Mouse (Mus musculus): ENCODE measurements at regions not wholly inside any gene's neighbourhood (a gene's known extent, or its start where the extent isn't known, plus 50 kb on each side); places are given as distances from the start of the nearest gene placed in this dataset.

DNA sequence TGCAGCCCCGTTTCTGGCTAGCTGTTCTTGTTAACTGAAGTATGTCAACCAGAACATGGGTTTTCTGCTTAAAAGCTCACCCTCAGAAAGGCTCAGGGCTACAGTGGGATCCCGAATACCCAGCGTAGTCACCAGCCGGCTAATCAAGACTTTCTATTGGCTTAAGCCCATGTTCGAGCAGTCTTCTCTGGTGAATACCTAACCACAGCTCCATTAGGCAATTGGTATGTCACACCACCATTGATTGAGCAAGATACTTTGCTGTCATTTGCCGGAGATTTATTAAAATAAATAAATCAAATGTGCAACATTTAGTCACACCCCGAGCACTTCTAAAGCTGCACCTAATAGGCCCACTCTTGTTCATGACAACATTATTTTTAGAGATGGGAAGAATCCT, 162.5 kb downstream of the Cog6 start:
- H3K27ac ChIP-seq (ENCODE audit: low read length): no peak overlapping the region
- H3K4me3 ChIP-seq (ENCODE audit: low read depth, low read length): no peak overlapping the region
- WGBS: 89% methylated on average over 7 of the region's 7 CpGs
- no peaks in the 10 kb centered on the region; the same call in 1 of the 2 replicates for H3K27me3 ChIP-seq (ENCODE audit: control insufficient read depth, insufficient read depth, low read length)
- H3K4me2 ChIP-seq (replicated peaks; ENCODE audit: low read depth, low read length): no peak overlapping the region
- H3K36me3 ChIP-seq (ENCODE audit: control insufficient read depth, insufficient read depth, low read length): no peaks in the 10 kb centered on the region
- no peaks in the 10 kb centered on the region for H3K9me3 ChIP-seq (ENCODE audit: control insufficient read depth, low read depth, low read length)
- no peaks in the 10 kb centered on the region for H3K4me1 ChIP-seq (ENCODE audit: control insufficient read depth, insufficient read depth, low read length)
- ATAC-seq (ENCODE audit: insufficient number of reproducible peaks, insufficient read depth, low FRiP score, low read depth): no peak
- H3K9ac ChIP-seq (replicated peaks; ENCODE audit: low read depth, low read length): no peak overlapping the region

DNA sequence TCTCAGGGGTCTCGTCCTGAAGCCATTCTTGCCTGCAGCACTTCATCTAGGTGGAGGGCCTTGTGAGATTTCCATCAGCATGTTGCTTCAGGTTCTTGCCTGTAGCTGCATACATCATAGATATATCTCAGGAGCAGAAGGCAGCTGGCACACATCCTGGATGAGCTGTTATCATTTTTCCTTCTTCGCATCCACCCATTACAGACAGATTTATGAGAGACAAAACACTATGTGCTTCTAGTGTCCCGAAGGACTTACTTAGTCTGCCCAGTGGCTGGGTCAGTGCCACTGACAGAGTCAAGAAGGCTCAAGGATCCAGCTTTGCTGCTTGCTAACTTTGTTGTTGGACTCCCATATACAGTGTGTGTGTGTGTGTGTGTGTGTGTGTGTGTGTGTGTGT, 163.9 kb downstream of the Cog6 start:
- Histone ChIP-seq H3K4me2 (replicated peaks; ENCODE audit: low read depth, low read length) (no peak overlapping the region), H3K27me3 (ENCODE audit: control insufficient read depth, insufficient read depth, low read length) (no peaks in the 10 kb centered on the region; the same call in 1 of the 2 replicates), H3K4me3 (ENCODE audit: low read depth, low read length) (no peak overlapping the region), H3K27ac (ENCODE audit: low read length) (no peak overlapping the region), H3K9ac (replicated peaks; ENCODE audit: low read depth, low read length) (no peak overlapping the region), H3K4me1 (ENCODE audit: control insufficient read depth, insufficient read depth, low read length) (no peaks in the 10 kb centered on the region), H3K36me3 (ENCODE audit: control insufficient read depth, insufficient read depth, low read length) (no peaks in the 10 kb centered on the region), H3K9me3 (ENCODE audit: control insufficient read depth, low read depth, low read length) (no peaks in the 10 kb centered on the region)
- no peak for ATAC-seq (ENCODE audit: insufficient number of reproducible peaks, insufficient read depth, low FRiP score, low read depth)
- 81% methylated on average over 3 of the region's 3 CpGs for WGBS

GRCm38 (mm10) chr3:52845166-52845565, 171.9 kb downstream of the Cog6 start:
- Histone ChIP-seq H3K4me1 (ENCODE audit: control insufficient read depth, insufficient read depth, low read length) (0 out of 2 replicates have a peak, but pooled peaks cover 2% of the 10 kb centered on the region), H3K36me3 (ENCODE audit: control insufficient read depth, insufficient read depth, low read length) (no peaks in the 10 kb centered on the region), H3K9me3 (ENCODE audit: control insufficient read depth, low read depth, low read length) (no peaks in the 10 kb centered on the region), H3K9ac (replicated peaks; ENCODE audit: low read depth, low read length) (no peak overlapping the region), H3K4me2 (replicated peaks; ENCODE audit: low read depth, low read length) (no peak overlapping the region), H3K4me3 (ENCODE audit: low read depth, low read length) (no peak overlapping the region), H3K27ac (ENCODE audit: low read length) (no peak overlapping the region), H3K27me3 (ENCODE audit: control insufficient read depth, insufficient read depth, low read length) (no peaks in the 10 kb centered on the region)
- no peak for ATAC-seq (ENCODE audit: insufficient number of reproducible peaks, insufficient read depth, low FRiP score, low read depth)

GRCm38 (mm10) chr3:52843998-52844397, 173.0 kb downstream of the Cog6 start:
- H3K27ac ChIP-seq (ENCODE audit: low read length): no peak overlapping the region
- no peak for ATAC-seq (ENCODE audit: insufficient number of reproducible peaks, insufficient read depth, low FRiP score, low read depth)

GRCm38 (mm10) chr3:52842866-52843425, 174.1 kb downstream of the Cog6 start:
- Histone ChIP-seq H3K36me3 (ENCODE audit: control insufficient read depth, insufficient read depth, low read length) (no peaks in the 10 kb centered on the region), H3K9ac (replicated peaks; ENCODE audit: low read depth, low read length) (no peak overlapping the region), H3K9me3 (ENCODE audit: control insufficient read depth, low read depth, low read length) (no peaks in the 10 kb centered on the region), H3K27me3 (ENCODE audit: control insufficient read depth, insufficient read depth, low read length) (no peaks in the 10 kb centered on the region), H3K4me2 (replicated peaks; ENCODE audit: low read depth, low read length) (no peak overlapping the region), H3K4me1 (ENCODE audit: control insufficient read depth, insufficient read depth, low read length) (0 out of 2 replicates have a peak, but pooled peaks cover 6% of the 10 kb centered on the region), H3K4me3 (ENCODE audit: low read depth, low read length) (no peak overlapping the region), H3K27ac (ENCODE audit: low read length) (no peak overlapping the region)
- no peak for ATAC-seq (ENCODE audit: insufficient number of reproducible peaks, insufficient read depth, low FRiP score, low read depth)
- 69% methylated on average over 10 of the region's 10 CpGs for WGBS

More at GRCm38 (mm10) chr3:52843998-52844397, 173.0 kb downstream of the Cog6 start:
- H3K4me2 ChIP-seq (replicated peaks; ENCODE audit: low read depth, low read length): no peak overlapping the region
- no peaks in the 10 kb centered on the region for H3K9me3 ChIP-seq (ENCODE audit: control insufficient read depth, low read depth, low read length)
- no peaks in the 10 kb centered on the region for H3K36me3 ChIP-seq (ENCODE audit: control insufficient read depth, insufficient read depth, low read length)
- no peaks in the 10 kb centered on the region for H3K27me3 ChIP-seq (ENCODE audit: control insufficient read depth, insufficient read depth, low read length)
- H3K4me1 ChIP-seq (ENCODE audit: control insufficient read depth, insufficient read depth, low read length): 0 out of 2 replicates have a peak, but pooled peaks cover 6% of the 10 kb centered on the region
- H3K4me3 ChIP-seq (ENCODE audit: low read depth, low read length): no peak overlapping the region
- H3K9ac ChIP-seq (replicated peaks; ENCODE audit: low read depth, low read length): no peak overlapping the region
- WGBS: 37% methylated on average over 7 of the region's 7 CpGs

- Histone ChIP-seq H3K9ac (replicated peaks; ENCODE audit: low read depth, low read length) (no peak overlapping the region), H3K27ac (ENCODE audit: low read length) (no peak overlapping the region)
These were observed 176.7 kb downstream of the Cog6 start for GRCm38 (mm10) chr3:52840160-52840953.

GRCm38 (mm10) chr3:52838020-52838419, 179.0 kb downstream of the Cog6 start:
- no peak overlapping the region for H3K4me3 ChIP-seq (ENCODE audit: low read depth, low read length)
- no peaks in the 10 kb centered on the region for H3K9me3 ChIP-seq (ENCODE audit: control insufficient read depth, low read depth, low read length)
- H3K27ac ChIP-seq (ENCODE audit: low read length): no peak overlapping the region
- H3K36me3 ChIP-seq (ENCODE audit: control insufficient read depth, insufficient read depth, low read length): no peaks in the 10 kb centered on the region
- H3K9ac ChIP-seq (replicated peaks; ENCODE audit: low read depth, low read length): no peak overlapping the region
- no peak overlapping the region for H3K4me2 ChIP-seq (replicated peaks; ENCODE audit: low read depth, low read length)
- no peaks in the 10 kb centered on the region for H3K27me3 ChIP-seq (ENCODE audit: control insufficient read depth, insufficient read depth, low read length)
- 88% methylated on average over 14 of the region's 14 CpGs for WGBS
- no peak for ATAC-seq (ENCODE audit: insufficient number of reproducible peaks, insufficient read depth, low FRiP score, low read depth)
- 0 out of 2 replicates have a peak, but pooled peaks cover 6% of the 10 kb centered on the region for H3K4me1 ChIP-seq (ENCODE audit: control insufficient read depth, insufficient read depth, low read length)

More at GRCm38 (mm10) chr3:52840160-52840953, 176.7 kb downstream of the Cog6 start:
- 0 out of 2 replicates have a peak, but pooled peaks cover 6% of the 10 kb centered on the region for H3K4me1 ChIP-seq (ENCODE audit: control insufficient read depth, insufficient read depth, low read length)
- no peaks in the 10 kb centered on the region for H3K36me3 ChIP-seq (ENCODE audit: control insufficient read depth, insufficient read depth, low read length)
- H3K27me3 ChIP-seq (ENCODE audit: control insufficient read depth, insufficient read depth, low read length): no peaks in the 10 kb centered on the region
- ATAC-seq (ENCODE audit: insufficient number of reproducible peaks, insufficient read depth, low FRiP score, low read depth): no peak
- H3K9me3 ChIP-seq (ENCODE audit: control insufficient read depth, low read depth, low read length): no peaks in the 10 kb centered on the region
- 36% methylated on average over 12 of the region's 12 CpGs for WGBS
- H3K4me3 ChIP-seq (ENCODE audit: low read depth, low read length): no peak overlapping the region
- no peak overlapping the region for H3K4me2 ChIP-seq (replicated peaks; ENCODE audit: low read depth, low read length)

- no peak for ATAC-seq (ENCODE audit: insufficient number of reproducible peaks, insufficient read depth, low FRiP score, low read depth)
- no peaks in the 10 kb centered on the region for H3K27me3 ChIP-seq (ENCODE audit: control insufficient read depth, insufficient read depth, low read length)
- WGBS: 61% methylated on average over 4 of the region's 4 CpGs
These were observed 179.5 kb downstream of the Cog6 start for GRCm38 (mm10) chr3:52837527-52837926.

More at GRCm38 (mm10) chr3:52837527-52837926, 179.5 kb downstream of the Cog6 start:
- Histone ChIP-seq H3K36me3 (ENCODE audit: control insufficient read depth, insufficient read depth, low read length) (no peaks in the 10 kb centered on the region), H3K4me3 (ENCODE audit: low read depth, low read length) (no peak overlapping the region), H3K27ac (ENCODE audit: low read length) (no peak overlapping the region), H3K4me1 (ENCODE audit: control insufficient read depth, insufficient read depth, low read length) (0 out of 2 replicates have a peak, but pooled peaks cover 6% of the 10 kb centered on the region), H3K4me2 (replicated peaks; ENCODE audit: low read depth, low read length) (no peak overlapping the region), H3K9me3 (ENCODE audit: control insufficient read depth, low read depth, low read length) (no peaks in the 10 kb centered on the region), H3K9ac (replicated peaks; ENCODE audit: low read depth, low read length) (no peak overlapping the region)

All from stomach, embryonic 14.5 days (tissue).